Mouse (Mus musculus) heart, embryonic 12.5 days (tissue): ENCODE measurements around the gene Desi2. TPM values are rescaled to one million over a fixed set of nuclear protein-coding genes. Genes with fewer than 3 reads are reported as not detected.
"Not testable (repeated sequence)": the region's sequence is repeated elsewhere in the genome, so short reads cannot be mapped to it uniquely, and the experiment has no call there.

Experiments used
- ATAC-seq: fragments of 200-750 bp; cut with Nextera tagmentation; 2 replicates; pipeline ENCODE4 v1.8.0; 2017; ENCODE audit warnings: moderate TSS enrichment, moderate library complexity; ENCODE audit not compliant: insufficient number of reproducible peaks, low FRiP score
- H3K27ac ChIP-seq: fragments of 300-500 bp; sonication (generic); 2 replicates; pipeline ENCODE4 v1.5.1; 2016; ENCODE audit warnings: mild to moderate bottlenecking, moderate library complexity; ENCODE audit not compliant: poor library complexity, severe bottlenecking
- H3K27me3 ChIP-seq: fragments of 300-500 bp; sonication (generic); replicated peaks from 2 replicates; pipeline ENCODE4 v1.6.1; 2016; ENCODE audit warnings: mild to moderate bottlenecking, moderate library complexity
- H3K36me3 ChIP-seq: fragments of 300-500 bp; sonication (generic); 2 replicates; pipeline ENCODE4 v1.6.1; 2016; ENCODE audit warnings: mild to moderate bottlenecking, moderate library complexity
- H3K4me1 ChIP-seq: fragments of 300-500 bp; sonication (generic); replicated peaks from 2 replicates; pipeline ENCODE4 v1.6.1; 2016; ENCODE audit warnings: mild to moderate bottlenecking
- H3K4me2 ChIP-seq: fragments of 300-500 bp; sonication (generic); 2 replicates; pipeline ENCODE4 v1.6.1; 2016; ENCODE audit warnings: mild to moderate bottlenecking, moderate library complexity
- H3K4me3 ChIP-seq: fragments of 300-500 bp; sonication (generic); 2 replicates; pipeline ENCODE4 v1.5.1; 2016; ENCODE audit warnings: mild to moderate bottlenecking
- H3K9ac ChIP-seq: fragments of 300-500 bp; sonication (generic); 2 replicates; pipeline ENCODE4 v1.6.1; 2016; ENCODE audit warnings: mild to moderate bottlenecking, moderate library complexity
- H3K9me3 ChIP-seq: fragments of 300-500 bp; sonication (generic); replicated peaks from 2 replicates; pipeline ENCODE4 v1.6.1; 2016; ENCODE audit warnings: mild to moderate bottlenecking, moderate library complexity
- WGBS: fragments of 180-500 bp; shearing (Covaris S2); methylation state at CpG from one replicate; pipeline ENCODE4 v1.1.7; 2016; 5-methylcytosine and 5-hydroxymethylcytosine counted together
- polyA plus RNA-seq: library from polyadenylated mRNA; unstranded; fragments of >200 nt; fragmentation: Nextera tagmentation; extraction: Ambion mirVana; gene quantifications from 2 replicates; pipeline ENCODE4 v1.2.1, GENCODE M21; 2016

The Desi2 gene
- polyA plus RNA-seq, 1 experiment from 2014 or later, result 30.0 TPM

- Histone ChIP-seq H3K4me1 (no peaks in the 10 kb centered on the region), H3K9me3 (no peaks in the 10 kb centered on the region; the same call in 1 of the 2 replicates), H3K27me3 (no peaks in the 10 kb centered on the region), H3K36me3 (no peaks in the 10 kb centered on the region), H3K9ac (no peak overlapping the region), H3K27ac (no peak overlapping the region), H3K4me3 (no peak overlapping the region), H3K4me2 (no peak overlapping the region)
- WGBS, result 84% methylated on average over 6 of the region's 6 CpGs
- no peak for ATAC-seq
These were observed 83.4 kb downstream of the Desi2 start for GRCm38 (mm10) chr1:178270635-178271034.

GRCm38 (mm10) chr1:178275174-178275730 is 88.0 kb downstream of the Desi2 start:
- Histone ChIP-seq H3K4me2 (peak overlapping the region; percentile 81), H3K27ac (no peak overlapping the region), H3K4me3 (peak overlapping the region; percentile 70), H3K36me3 (no peaks in the 10 kb centered on the region), H3K9me3 (no peaks in the 10 kb centered on the region; the same call in 1 of the 2 replicates), H3K27me3 (no peaks in the 10 kb centered on the region), H3K9ac (no peak overlapping the region), H3K4me1 (no peaks in the 10 kb centered on the region)
- ATAC-seq, result no peak
- 39% methylated on average over 9 of the region's 9 CpGs for WGBS

- WGBS, result 10% methylated on average over 11 of the region's 11 CpGs
- peak overlapping the region; percentile 86 for H3K9ac ChIP-seq
- no peaks in the 10 kb centered on the region for H3K4me1 ChIP-seq
- ATAC-seq, result no peak
- no peaks in the 10 kb centered on the region for H3K27me3 ChIP-seq
- H3K27ac ChIP-seq, result no peak overlapping the region
- no peaks in the 10 kb centered on the region for H3K36me3 ChIP-seq
- H3K4me2 ChIP-seq, result peak overlapping the region; percentile 81
- peak overlapping the region; percentile 70 for H3K4me3 ChIP-seq
- H3K9me3 ChIP-seq, result no peaks in the 10 kb centered on the region; the same call in 1 of the 2 replicates
These were observed 88.5 kb downstream of the Desi2 start for GRCm38 (mm10) chr1:178275738-178276053.

- Histone ChIP-seq H3K36me3 (no peaks in the 10 kb centered on the region), H3K27ac (0 out of 2 replicates have a peak overlapping the region, but pooled peaks have one; percentile 14), H3K4me2 (peak overlapping the region; percentile 81), H3K9me3 (no peaks in the 10 kb centered on the region; the same call in 1 of the 2 replicates), H3K27me3 (no peaks in the 10 kb centered on the region), H3K9ac (peak overlapping the region; percentile 86), H3K4me1 (no peaks in the 10 kb centered on the region), H3K4me3 (peak overlapping the region; percentile 70)
- under 1% methylated on average over 73 of the region's 87 CpGs for WGBS
- ATAC-seq, result peak; percentile 78
These were observed 89.1 kb downstream of the Desi2 start for GRCm38 (mm10) chr1:178276054-178276911.

- not testable (repeated sequence) for ATAC-seq, H3K27ac ChIP-seq, H3K9ac ChIP-seq, H3K4me1 ChIP-seq, H3K4me2 ChIP-seq, H3K27me3 ChIP-seq, H3K36me3 ChIP-seq, H3K4me3 ChIP-seq
- 82% methylated on average over 3 of the region's 3 CpGs for WGBS
- H3K9me3 ChIP-seq, result peaks cover 10% of the 10 kb centered on the region
These were observed 96.1 kb downstream of the Desi2 start for GRCm38 (mm10) chr1:178283314-178283713.

GRCm38 (mm10) chr1:178283946-178284720 is 96.9 kb downstream of the Desi2 start:
- Histone ChIP-seq H3K27me3 (no peaks in the 10 kb centered on the region), H3K36me3 (no peaks in the 10 kb centered on the region), H3K4me3 (no peak overlapping the region), H3K4me1 (no peaks in the 10 kb centered on the region), H3K4me2 (no peak overlapping the region), H3K9ac (no peak overlapping the region), H3K27ac (no peak overlapping the region), H3K9me3 (peaks cover 10% of the 10 kb centered on the region)
- 74% methylated on average over 2 of the region's 2 CpGs for WGBS
- no peak for ATAC-seq

GRCm38 (mm10) chr1:178287601-178288176 is 100.5 kb downstream of the Desi2 start:
- Histone ChIP-seq H3K36me3 (no peaks in the 10 kb centered on the region), H3K4me2 (no peak overlapping the region), H3K4me1 (no peaks in the 10 kb centered on the region), H3K4me3 (no peak overlapping the region), H3K9ac (no peak overlapping the region), H3K27me3 (no peaks in the 10 kb centered on the region), H3K27ac (no peak overlapping the region), H3K9me3 (peaks cover 10% of the 10 kb centered on the region)
- 51% methylated on average over 8 of the region's 8 CpGs for WGBS
- ATAC-seq, result no peak

- Histone ChIP-seq H3K4me1 (no peaks in the 10 kb centered on the region), H3K36me3 (no peaks in the 10 kb centered on the region), H3K4me2 (no peak overlapping the region), H3K4me3 (no peak overlapping the region), H3K9me3 (no peaks in the 10 kb centered on the region), H3K9ac (no peak overlapping the region), H3K27me3 (no peaks in the 10 kb centered on the region), H3K27ac (no peak overlapping the region)
- ATAC-seq, result no peak
- WGBS, result 65% methylated on average over 3 of the region's 3 CpGs
These were observed 104.5 kb downstream of the Desi2 start for GRCm38 (mm10) chr1:178291716-178292115.

GRCm38 (mm10) chr1:178294051-178294450 is 106.8 kb downstream of the Desi2 start:
- Histone ChIP-seq H3K27ac (no peak overlapping the region), H3K36me3 (no peaks in the 10 kb centered on the region), H3K9ac (no peak overlapping the region), H3K4me3 (no peak overlapping the region), H3K27me3 (no peaks in the 10 kb centered on the region), H3K4me1 (no peaks in the 10 kb centered on the region), H3K4me2 (no peak overlapping the region), H3K9me3 (no peaks in the 10 kb centered on the region)
- no peak for ATAC-seq
- WGBS, result 84% methylated on average over 1 of the region's 1 CpGs

GRCm38 (mm10) chr1:178301261-178301660 is 114.0 kb downstream of the Desi2 start:
- H3K9me3 ChIP-seq, H3K9ac ChIP-seq, H3K27ac ChIP-seq, H3K27me3 ChIP-seq, H3K4me2 ChIP-seq, H3K4me3 ChIP-seq, ATAC-seq, H3K36me3 ChIP-seq, H3K4me1 ChIP-seq: not testable (repeated sequence)
- WGBS, result 83% methylated on average over 2 of the region's 2 CpGs

- Histone ChIP-seq H3K36me3 (no peaks in the 10 kb centered on the region), H3K9ac (no peak overlapping the region), H3K4me2 (no peak overlapping the region), H3K9me3 (no peaks in the 10 kb centered on the region), H3K4me3 (no peak overlapping the region), H3K27me3 (no peaks in the 10 kb centered on the region), H3K27ac (no peak overlapping the region), H3K4me1 (no peaks in the 10 kb centered on the region)
- WGBS, result 23% methylated on average over 3 of the region's 3 CpGs
- no peak for ATAC-seq
These were observed 116.2 kb downstream of the Desi2 start for GRCm38 (mm10) chr1:178303425-178303824.
